Mouse (Mus musculus) left cerebral cortex, adult 18-20 months (tissue): ENCODE data around the gene Phf20. TPM values are rescaled to one million over a fixed set of nuclear protein-coding genes. Genes with fewer than 3 reads are reported as not detected.
A peak's percentile ranks its signal among the peaks of the same experiment; 100 is the strongest.
"Not testable (repeated sequence)": the region's sequence is repeated elsewhere in the genome, so short reads cannot be mapped to it uniquely, and the experiment has no call there.

Experiments
- DNase-seq, 2 experiments: peaks; one replicate each; pipeline ENCODE4 v3.0.0; 2021 to 2022; ENCODE audit warnings: low spot score in 2 of 2, mixed read lengths in 1 of 2
- long read RNA-seq, 2 experiments: library from polyadenylated mRNA; stranded (forward); transcript quantifications; one replicate each; pipeline ENCODE4 v2.0.0; 2021
- total RNA-seq, 2 experiments: library from RNA; stranded (reverse); gene quantifications; 2 replicates each; pipeline ENCODE4 v1.2.3; 2021

The Phf20 gene
- 10 to 100 TPM; 87.7 to 97.8 TPM for total RNA-seq
- long read RNA-seq, experiment 1, full-length matches to known transcripts, result 13 of 55 reads
- long read RNA-seq, experiment 1, partial matches to known transcripts, result 25 of 55 reads
- long read RNA-seq, experiment 1, other reads (novel, unspliced or antisense), result 17 of 55 reads
- long read RNA-seq, experiment 2, full-length matches to known transcripts, result 6 of 32 reads
- long read RNA-seq, experiment 2, partial matches to known transcripts, result 21 of 32 reads
- long read RNA-seq, experiment 2, other reads (novel, unspliced or antisense), result 5 of 32 reads

- peak; percentile 98 for DNase-seq
These were observed at the start of gene Phf20 for GRCm38 (mm10) chr2:156196302-156197128. TSS of gene Phf20 (plus strand) at chr2:156196466.

- DNase-seq, result no peak
These were observed 48.9 kb upstream of the Phf20 start for GRCm38 (mm10) chr2:156147316-156147915.

GRCm38 (mm10) chr2:156151538-156151937, 44.7 kb upstream of the Phf20 start:
- no peak for DNase-seq

GRCm38 (mm10) chr2:156165478-156165877, 30.8 kb upstream of the Phf20 start:
- DNase-seq, result no peak

GRCm38 (mm10) chr2:156166557-156166956, 29.7 kb upstream of the Phf20 start:
- no peak for DNase-seq

GRCm38 (mm10) chr2:156177079-156177478, 19.2 kb upstream of the Phf20 start:
- no peak for DNase-seq

- DNase-seq, result no peak
These were observed 18.6 kb upstream of the Phf20 start for GRCm38 (mm10) chr2:156177651-156178050.

GRCm38 (mm10) chr2:156179046-156179795, 17.0 kb upstream of the Phf20 start:
- DNase-seq, result peak; percentile 68 to 70

- DNase-seq, result no peak
These were observed 16.5 kb upstream of the Phf20 start for GRCm38 (mm10) chr2:156179796-156180093.

GRCm38 (mm10) chr2:156180094-156180821, 16.0 kb upstream of the Phf20 start, which contains the start of gene Rbm39:
TSS of gene Rbm39 (minus strand) at chr2:156180238.
- peak; percentile 100 for DNase-seq

GRCm38 (mm10) chr2:156180824-156181590, 15.3 kb upstream of the Phf20 start:
- DNase-seq, result no peak

- DNase-seq, result no peak
These were observed 14.7 kb upstream of the Phf20 start for GRCm38 (mm10) chr2:156181592-156181991.

GRCm38 (mm10) chr2:156189241-156189640, 7.0 kb upstream of the Phf20 start:
- not testable (repeated sequence) for DNase-seq

GRCm38 (mm10) chr2:156190004-156190896, 6.0 kb upstream of the Phf20 start:
- no peak for DNase-seq

- DNase-seq, result no peak
These were observed 4.7 kb upstream of the Phf20 start for GRCm38 (mm10) chr2:156191540-156191939.

- no peak for DNase-seq
These were observed 4.2 kb upstream of the Phf20 start for GRCm38 (mm10) chr2:156192068-156192467.

GRCm38 (mm10) chr2:156193066-156193862, 3.0 kb upstream of the Phf20 start:
- no peak for DNase-seq

- no peak for DNase-seq
These were observed 1.7 kb upstream of the Phf20 start for GRCm38 (mm10) chr2:156194571-156194970.
